Mouse (Mus musculus): Measurements from ENCODE around the gene Sept11. TPM values are rescaled to one million over a fixed set of nuclear protein-coding genes. Genes with fewer than 3 reads are reported as not detected.

Gene Sept11
- polyA plus RNA-seq, 1 experiment from 2014 or later = 82.0 TPM

DNA sequence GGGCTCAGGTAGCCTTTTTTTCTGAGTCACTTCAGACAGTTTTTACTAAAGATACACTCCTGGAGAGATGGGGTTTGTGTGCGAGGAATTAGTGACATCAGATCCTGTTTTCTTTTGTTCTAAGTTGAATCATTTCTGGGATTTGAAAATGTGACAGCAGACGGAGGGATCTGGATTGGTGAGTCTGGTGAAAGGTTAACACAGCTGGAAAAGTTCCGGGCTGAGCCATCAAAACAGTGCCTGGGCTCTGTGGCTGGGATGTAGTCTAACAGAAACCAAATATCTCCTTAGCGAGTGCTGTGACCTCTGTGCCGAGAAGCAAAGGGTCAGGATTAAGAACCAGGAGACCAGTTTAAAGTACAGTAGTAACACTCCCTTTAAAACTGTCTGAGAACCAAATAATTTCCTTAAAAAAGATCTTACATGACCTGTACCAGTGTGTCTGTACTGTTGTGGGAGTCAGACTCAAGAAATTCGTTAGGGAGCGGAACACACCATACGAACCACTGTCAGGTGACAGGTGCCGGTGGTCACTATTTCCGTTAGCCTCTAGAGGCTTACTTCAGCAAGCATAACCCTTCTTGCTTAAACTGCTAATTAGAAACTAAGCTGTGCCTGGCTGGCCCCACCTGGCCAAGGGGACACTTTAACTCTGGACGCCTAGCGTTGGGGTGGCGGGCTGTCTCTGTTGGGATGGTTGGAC is 4.1 kb downstream of the Sept11 start:
- no peak for ATAC-seq (ENCODE audit: extremely low read depth, insufficient number of reproducible peaks, low FRiP score, low TSS enrichment)
- H3K4me3 ChIP-seq = no peak overlapping the region
- WGBS = 75% methylated on average over 13 of the region's 13 CpGs
- no peak overlapping the region for H3K4me2 ChIP-seq
- no peaks in the 10 kb centered on the region for H3K27me3 ChIP-seq (replicated peaks)
- 0 out of 2 replicates have a peak overlapping the region, but pooled peaks have one; percentile 6 for H3K27ac ChIP-seq (replicated peaks)
- 0 out of 2 replicates have a peak overlapping the region, but pooled peaks have one; percentile 44 for H3K9ac ChIP-seq
- peaks cover 73% of the 10 kb centered on the region for H3K4me1 ChIP-seq
- H3K9me3 ChIP-seq = no peaks in the 10 kb centered on the region
- H3K36me3 ChIP-seq = peaks cover 4% of the 10 kb centered on the region; the same call in 1 of the 2 replicates

DNA sequence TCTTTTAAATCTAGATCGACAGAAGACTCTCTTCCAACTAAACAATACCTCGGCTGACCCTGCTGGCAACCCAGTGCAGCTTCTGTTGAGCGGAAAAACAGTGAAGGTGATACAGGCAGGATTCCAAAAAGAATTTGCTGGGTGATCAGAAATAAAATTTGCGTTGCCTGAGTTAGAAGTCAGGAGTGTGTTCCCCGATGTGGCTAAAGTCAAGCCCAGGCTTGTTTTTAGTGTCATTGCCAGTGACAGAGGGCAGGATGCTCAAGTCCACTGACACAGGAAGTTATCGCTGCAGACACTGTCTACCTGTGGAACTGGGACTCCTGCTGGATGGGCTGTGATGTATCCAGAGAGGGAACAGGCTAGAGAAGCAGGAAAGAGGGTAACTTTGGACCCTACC is 5.0 kb downstream of the Sept11 start:
- Histone ChIP-seq H3K27me3 (replicated peaks) (no peaks in the 10 kb centered on the region), H3K4me3 (no peak overlapping the region), H3K4me2 (0 out of 2 replicates have a peak overlapping the region, but pooled peaks have one; percentile 35), H3K9me3 (no peaks in the 10 kb centered on the region), H3K36me3 (peaks cover 9% of the 10 kb centered on the region; the same call in 1 of the 2 replicates), H3K4me1 (peaks cover 73% of the 10 kb centered on the region), H3K9ac (no peak overlapping the region), H3K27ac (replicated peaks) (no peak overlapping the region)
- no peak for ATAC-seq (ENCODE audit: extremely low read depth, insufficient number of reproducible peaks, low FRiP score, low TSS enrichment)
- 69% methylated on average over 6 of the region's 6 CpGs for WGBS

DNA sequence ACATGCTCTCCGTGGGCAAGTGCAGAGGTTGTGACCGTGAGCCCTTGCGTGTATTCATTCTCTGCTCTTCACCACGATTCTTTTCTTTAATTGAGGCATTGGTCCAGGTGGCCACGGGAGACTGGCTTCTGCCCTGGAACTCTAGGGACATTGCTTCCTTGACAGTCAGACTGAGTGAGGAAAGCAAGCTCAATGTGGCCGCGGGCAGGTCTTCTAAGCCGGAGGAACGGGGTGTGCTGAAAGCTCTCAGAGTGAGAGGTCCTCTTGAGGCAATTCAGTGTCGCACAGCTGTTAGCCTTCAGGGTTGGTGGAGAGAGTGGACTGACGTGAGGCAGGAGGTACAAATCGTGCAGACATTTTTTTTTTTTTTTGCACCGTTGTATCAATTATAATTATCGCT is 5.6 kb downstream of the Sept11 start:
- Histone ChIP-seq H3K4me1 (peaks cover 78% of the 10 kb centered on the region), H3K27ac (replicated peaks) (no peak overlapping the region)
- WGBS = 42% methylated on average over 14 of the region's 14 CpGs

DNA sequence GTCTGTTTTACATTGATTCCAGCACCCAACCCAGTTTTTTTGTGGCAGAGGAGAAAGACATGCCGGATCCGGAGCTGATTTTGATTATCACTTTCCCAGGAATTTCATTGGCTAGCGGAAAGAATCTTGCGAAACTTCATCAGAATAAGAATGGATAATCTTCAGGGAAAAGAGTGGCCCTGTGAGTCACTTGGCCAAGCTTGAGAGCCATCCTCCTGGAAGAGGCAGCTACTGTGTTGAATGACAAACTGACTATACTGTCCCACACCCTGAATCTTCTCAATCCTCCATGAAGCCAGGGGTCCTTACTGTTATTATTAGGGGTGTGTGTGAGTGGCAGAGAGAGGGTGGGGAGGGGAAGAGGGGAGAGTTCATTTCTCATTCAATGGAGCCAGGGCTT is 7.7 kb downstream of the Sept11 start:
- no peaks in the 10 kb centered on the region for H3K9me3 ChIP-seq
- H3K4me2 ChIP-seq = no peak overlapping the region; the same call in 1 of the 2 replicates
- H3K27ac ChIP-seq (replicated peaks) = peak overlapping the region; percentile 50; the same call in 1 of the 2 replicates
- H3K27me3 ChIP-seq (replicated peaks) = no peaks in the 10 kb centered on the region
- no peak overlapping the region for H3K9ac ChIP-seq
- H3K4me3 ChIP-seq = no peak overlapping the region
- H3K4me1 ChIP-seq = peaks cover 64% of the 10 kb centered on the region
- ATAC-seq (ENCODE audit: extremely low read depth, insufficient number of reproducible peaks, low FRiP score, low TSS enrichment) = no peak
- 71% methylated on average over 4 of the region's 4 CpGs for WGBS
- H3K36me3 ChIP-seq = peaks cover 9% of the 10 kb centered on the region; the same call in 1 of the 2 replicates

More for the DNA sequence above, 5.6 kb downstream of the Sept11 start:
- Histone ChIP-seq H3K36me3 (peaks cover 9% of the 10 kb centered on the region; the same call in 1 of the 2 replicates), H3K9ac (no peak overlapping the region), H3K27me3 (replicated peaks) (no peaks in the 10 kb centered on the region), H3K4me2 (peak overlapping the region; percentile 35), H3K9me3 (no peaks in the 10 kb centered on the region), H3K4me3 (no peak overlapping the region)
- ATAC-seq (ENCODE audit: extremely low read depth, insufficient number of reproducible peaks, low FRiP score, low TSS enrichment) = no peak

DNA sequence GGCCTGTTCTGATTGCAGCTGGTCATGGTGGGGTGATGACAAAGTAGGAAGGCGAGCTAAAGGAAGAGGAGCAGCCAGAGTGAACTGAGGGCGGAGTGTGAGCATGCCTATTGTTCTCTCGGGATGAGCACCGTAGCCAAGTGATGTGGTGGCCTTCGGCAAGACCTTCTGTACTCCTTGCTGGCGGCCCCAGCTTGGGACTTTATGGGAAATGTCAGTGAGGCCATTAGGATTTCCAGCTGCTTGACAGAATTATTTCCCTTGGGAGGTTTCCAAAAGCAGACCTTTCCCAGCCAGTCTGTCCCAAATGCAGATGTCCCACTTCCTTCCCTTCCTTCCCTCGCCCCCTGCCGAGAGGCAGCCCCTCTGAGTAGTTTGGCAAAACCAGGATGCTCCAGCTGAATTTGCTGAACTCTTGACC is 8.1 kb downstream of the Sept11 start:
- no peak overlapping the region for H3K4me2 ChIP-seq

DNA sequence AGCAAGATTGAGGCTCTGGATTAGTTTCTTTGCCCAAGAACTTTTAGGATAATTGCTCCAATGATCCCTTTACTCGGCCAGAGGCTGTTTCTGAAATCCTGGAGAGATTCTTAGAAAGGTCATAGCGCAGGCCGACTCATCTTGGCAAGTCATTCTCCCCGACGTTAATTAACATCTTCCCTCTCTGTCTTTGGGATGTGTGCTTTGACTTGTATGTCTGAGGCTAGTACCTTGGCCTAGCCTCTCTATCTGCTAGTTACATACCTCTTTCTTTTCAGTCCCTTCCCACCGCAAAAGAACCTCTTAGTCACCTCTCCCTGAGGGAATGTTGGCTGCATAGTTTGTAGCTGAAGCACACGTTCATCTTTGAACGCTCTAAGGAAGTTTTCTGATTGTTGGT is 10.4 kb downstream of the Sept11 start:
- Histone ChIP-seq H3K9ac (no peak overlapping the region), H3K36me3 (peaks cover 9% of the 10 kb centered on the region; the same call in 1 of the 2 replicates), H3K4me1 (peaks cover 37% of the 10 kb centered on the region), H3K9me3 (no peaks in the 10 kb centered on the region), H3K4me2 (no peak overlapping the region), H3K27me3 (replicated peaks) (no peaks in the 10 kb centered on the region), H3K27ac (replicated peaks) (no peak overlapping the region), H3K4me3 (no peak overlapping the region)
- 74% methylated on average over 8 of the region's 8 CpGs for WGBS
- ATAC-seq (ENCODE audit: extremely low read depth, insufficient number of reproducible peaks, low FRiP score, low TSS enrichment) = no peak

More for the DNA sequence above, 8.1 kb downstream of the Sept11 start:
- Histone ChIP-seq H3K9me3 (no peaks in the 10 kb centered on the region), H3K27me3 (replicated peaks) (no peaks in the 10 kb centered on the region), H3K36me3 (peaks cover 9% of the 10 kb centered on the region; the same call in 1 of the 2 replicates), H3K27ac (replicated peaks) (peak overlapping the region; percentile 50; the same call in 1 of the 2 replicates), H3K4me1 (peaks cover 59% of the 10 kb centered on the region), H3K9ac (no peak overlapping the region), H3K4me3 (no peak overlapping the region)
- peak; percentile 38; the same call in 1 of the 2 replicates for ATAC-seq (ENCODE audit: extremely low read depth, insufficient number of reproducible peaks, low FRiP score, low TSS enrichment)
- 59% methylated on average over 8 of the region's 8 CpGs for WGBS

DNA sequence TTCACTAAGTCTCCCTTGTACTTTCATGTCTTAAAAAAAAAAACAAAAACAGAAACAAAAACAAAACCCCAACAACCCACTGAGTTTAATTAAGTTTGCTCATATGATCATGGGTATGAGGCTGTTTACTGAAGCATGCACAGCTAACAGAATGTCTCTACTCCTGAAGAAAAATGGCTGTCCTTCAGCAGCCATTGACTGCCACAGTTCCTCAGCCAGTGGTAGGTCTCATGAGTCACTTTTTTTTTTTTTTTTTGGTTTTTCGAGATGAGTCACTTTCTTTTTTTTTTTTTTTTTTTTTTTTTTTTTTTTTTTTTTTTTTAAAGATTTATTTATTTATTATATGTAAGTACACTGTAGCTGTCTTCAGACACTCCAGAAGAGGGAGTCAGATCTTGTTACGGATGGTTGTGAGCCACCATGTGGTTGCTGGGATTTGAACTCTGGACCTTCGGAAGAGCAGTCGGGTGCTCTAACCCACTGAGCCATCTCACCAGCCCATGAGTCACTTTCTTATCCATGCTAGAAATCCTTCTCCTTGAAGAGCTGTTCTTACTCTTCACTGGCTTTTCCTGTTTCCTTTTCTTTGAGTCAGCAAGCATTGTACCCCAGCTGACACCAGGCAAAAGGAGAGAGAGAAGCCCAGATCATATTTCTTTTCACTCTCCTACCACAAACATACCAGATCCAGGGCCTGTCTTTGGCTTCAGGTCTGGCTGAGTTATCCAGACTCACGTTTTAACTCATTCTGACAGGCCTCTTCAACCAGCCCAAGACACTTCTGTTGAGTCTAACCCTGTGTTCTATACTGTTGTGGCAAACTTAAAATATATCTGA is 12.0 kb downstream of the Sept11 start:
- H3K9ac ChIP-seq = no peak overlapping the region
- 64% methylated on average over 4 of the region's 5 CpGs for WGBS
- no peak overlapping the region for H3K27ac ChIP-seq (replicated peaks)
- peaks cover 22% of the 10 kb centered on the region for H3K4me1 ChIP-seq
- H3K4me2 ChIP-seq = no peak overlapping the region
- no peaks in the 10 kb centered on the region for H3K27me3 ChIP-seq (replicated peaks)
- peaks cover 17% of the 10 kb centered on the region; the same call in 1 of the 2 replicates for H3K36me3 ChIP-seq
- H3K4me3 ChIP-seq = no peak overlapping the region
- no peaks in the 10 kb centered on the region for H3K9me3 ChIP-seq
- no peak for ATAC-seq (ENCODE audit: extremely low read depth, insufficient number of reproducible peaks, low FRiP score, low TSS enrichment)

DNA sequence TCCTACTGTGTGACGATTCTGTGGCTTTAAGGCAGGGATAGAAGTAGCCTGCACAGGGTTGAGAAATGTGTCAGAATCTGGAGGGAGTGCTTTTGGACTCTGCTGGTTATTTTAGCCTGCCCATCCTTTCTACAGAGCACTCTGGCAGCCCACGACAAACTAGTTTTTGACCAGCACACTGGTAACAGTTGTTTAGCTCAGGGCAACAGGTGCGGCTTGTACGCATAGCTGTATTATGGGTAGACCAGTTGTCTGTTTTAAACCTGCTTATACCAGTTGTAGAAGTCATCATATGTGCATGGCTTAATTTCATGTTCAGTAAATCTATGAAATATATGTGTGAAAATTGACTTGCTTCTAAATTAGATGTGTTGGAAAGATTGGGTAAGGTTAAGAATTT is 12.8 kb downstream of the Sept11 start:
- H3K9ac ChIP-seq = no peak overlapping the region
- ATAC-seq (ENCODE audit: extremely low read depth, insufficient number of reproducible peaks, low FRiP score, low TSS enrichment) = no peak

DNA sequence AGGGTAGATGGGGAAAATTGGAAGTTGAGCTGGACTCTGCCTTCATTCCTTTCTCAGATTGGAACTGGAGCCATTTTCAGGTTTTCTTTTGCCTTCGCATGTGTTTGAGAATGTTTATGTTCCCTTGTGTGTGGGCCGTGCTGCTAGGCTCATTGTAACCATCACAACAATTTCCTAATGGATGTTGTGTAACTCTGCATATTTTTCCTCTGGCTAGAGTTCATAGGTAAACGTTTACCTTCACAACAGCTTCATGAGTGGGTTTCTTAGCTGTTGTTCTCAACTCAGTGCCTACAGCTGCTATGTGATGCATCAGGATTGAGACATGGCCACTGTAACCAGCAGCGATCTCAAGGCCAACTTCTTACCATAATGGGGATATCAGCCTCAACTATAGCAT is 15.5 kb downstream of the Sept11 start:
- no peak for ATAC-seq (ENCODE audit: extremely low read depth, insufficient number of reproducible peaks, low FRiP score, low TSS enrichment)

More for the DNA sequence above, 12.8 kb downstream of the Sept11 start:
- Histone ChIP-seq H3K27ac (replicated peaks) (no peak overlapping the region), H3K4me3 (no peak overlapping the region), H3K4me1 (peaks cover 14% of the 10 kb centered on the region), H3K9me3 (no peaks in the 10 kb centered on the region), H3K4me2 (no peak overlapping the region), H3K36me3 (0 out of 2 replicates have a peak, but pooled peaks cover 14% of the 10 kb centered on the region), H3K27me3 (replicated peaks) (no peaks in the 10 kb centered on the region)
- WGBS = 88% methylated on average over 4 of the region's 4 CpGs

DNA sequence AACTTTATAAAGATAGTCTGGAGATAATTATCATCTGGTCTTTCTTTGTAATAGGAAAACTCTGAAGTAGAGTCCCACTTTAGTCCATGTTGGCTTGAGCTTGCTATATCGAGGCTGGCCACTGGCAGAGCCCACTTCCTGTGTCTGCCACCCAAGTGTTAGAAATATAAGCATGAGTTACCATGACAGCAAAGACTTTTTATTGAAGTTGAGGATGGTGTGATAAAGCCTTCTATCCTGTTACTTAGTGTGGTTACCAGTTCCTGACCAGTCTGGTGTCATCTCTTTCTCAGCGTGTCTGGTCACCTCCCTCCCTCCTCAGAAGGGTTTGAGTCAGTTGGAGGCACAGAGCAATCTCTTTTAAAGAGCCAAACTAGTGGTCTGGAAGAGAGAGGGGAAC is 16.3 kb downstream of the Sept11 start:
- Histone ChIP-seq H3K9ac (no peak overlapping the region), H3K36me3 (peaks cover 13% of the 10 kb centered on the region), H3K4me3 (no peak overlapping the region), H3K9me3 (no peaks in the 10 kb centered on the region), H3K27ac (replicated peaks) (no peak overlapping the region), H3K27me3 (replicated peaks) (no peaks in the 10 kb centered on the region), H3K4me1 (peaks cover 8% of the 10 kb centered on the region), H3K4me2 (no peak overlapping the region)
- ATAC-seq (ENCODE audit: extremely low read depth, insufficient number of reproducible peaks, low FRiP score, low TSS enrichment) = no peak
- WGBS = 81% methylated on average over 2 of the region's 2 CpGs

More for the DNA sequence above, 15.5 kb downstream of the Sept11 start:
- H3K36me3 ChIP-seq = peaks cover 13% of the 10 kb centered on the region
- no peak overlapping the region for H3K4me3 ChIP-seq
- no peaks in the 10 kb centered on the region for H3K9me3 ChIP-seq
- no peak overlapping the region for H3K9ac ChIP-seq
- no peak overlapping the region for H3K4me2 ChIP-seq
- H3K27ac ChIP-seq (replicated peaks) = no peak overlapping the region
- peaks cover 6% of the 10 kb centered on the region for H3K4me1 ChIP-seq
- no peaks in the 10 kb centered on the region for H3K27me3 ChIP-seq (replicated peaks)
- 86% methylated on average over 4 of the region's 4 CpGs for WGBS

DNA sequence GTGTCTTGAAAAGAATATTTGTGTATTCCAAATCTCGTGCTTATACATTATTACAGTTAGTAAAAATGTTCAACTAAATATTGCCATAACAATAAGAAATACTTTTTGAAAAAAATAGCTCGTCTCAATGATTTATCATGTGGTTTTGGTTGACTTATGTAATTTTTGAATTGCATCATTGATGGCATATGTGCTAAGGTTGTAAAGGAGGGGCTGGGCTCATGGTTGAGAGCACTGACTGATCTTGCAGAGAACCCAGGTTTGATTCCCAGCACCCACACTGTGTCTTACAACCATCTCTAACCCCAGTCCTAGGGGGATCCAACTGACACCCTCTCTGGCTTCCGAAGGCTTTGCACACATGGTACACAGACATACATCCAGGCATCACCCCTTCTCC is 19.1 kb downstream of the Sept11 start:
- H3K27me3 ChIP-seq (replicated peaks) = no peaks in the 10 kb centered on the region
- H3K36me3 ChIP-seq = peaks cover 13% of the 10 kb centered on the region
- H3K4me2 ChIP-seq = no peak overlapping the region
- H3K27ac ChIP-seq (replicated peaks) = no peak overlapping the region
- H3K9me3 ChIP-seq = no peaks in the 10 kb centered on the region
- ATAC-seq (ENCODE audit: extremely low read depth, insufficient number of reproducible peaks, low FRiP score, low TSS enrichment) = no peak
- H3K4me3 ChIP-seq = no peak overlapping the region
- H3K9ac ChIP-seq = no peak overlapping the region
- 87% methylated on average over 3 of the region's 3 CpGs for WGBS
- peaks cover 29% of the 10 kb centered on the region for H3K4me1 ChIP-seq
